Mouse (Mus musculus) monocyte, adult 5-6 weeks (primary cell): ENCODE data around the gene Amph. TPM values are rescaled to one million over a fixed set of nuclear protein-coding genes. Genes with fewer than 3 reads are reported as not detected.
"Not testable (repeated sequence)": the region's sequence is repeated elsewhere in the genome, so short reads cannot be mapped to it uniquely, and the experiment has no call there.

Source experiments
- ATAC-seq: fragments of 153-309, 156-312 bp; replicated peaks from 2 replicates; pipeline ENCODE4 v1.8.0; 2017; ENCODE audit warnings: mild to moderate bottlenecking; ENCODE audit not compliant: low TSS enrichment, insufficient number of reproducible peaks, severe bottlenecking, poor library complexity, low FRiP score
- total RNA-seq: library from RNA; stranded (forward); fragments of 200-1000, 200-491, 200-594 nt; gene quantifications from 3 replicates; pipeline ENCODE4 v1.2.3, GENCODE M21; 2017

The Amph gene
- not detected in 3 replicates for total RNA-seq

- no peak for ATAC-seq
These were observed at the start of gene Amph for GRCm38 (mm10) chr13:18948171-18949028. Amph (plus strand) TSS chr13:18948205.

DNA sequence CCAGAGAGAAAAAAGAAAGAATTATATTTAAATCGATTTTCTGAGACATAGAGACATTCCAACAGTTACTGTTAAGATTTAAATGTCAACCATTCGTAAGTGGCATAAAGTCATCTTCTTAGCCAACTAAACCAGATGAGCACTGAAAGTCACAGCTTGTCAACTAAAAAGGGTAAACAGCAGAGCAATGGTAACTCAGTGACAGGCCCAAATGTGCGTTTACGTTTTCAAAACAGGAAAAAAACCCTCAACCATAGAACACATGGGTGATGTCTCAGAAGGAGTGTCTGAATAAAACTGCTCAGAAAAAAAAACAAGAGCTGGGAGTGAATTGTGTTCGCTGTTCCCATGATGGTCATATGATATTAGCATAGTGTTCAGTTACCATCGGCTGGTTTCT lies 44.4 kb upstream of the Amph start:
- ATAC-seq: no peak

- ATAC-seq: no peak
These were observed 33.2 kb upstream of the Amph start for GRCm38 (mm10) chr13:18914774-18915173.

DNA sequence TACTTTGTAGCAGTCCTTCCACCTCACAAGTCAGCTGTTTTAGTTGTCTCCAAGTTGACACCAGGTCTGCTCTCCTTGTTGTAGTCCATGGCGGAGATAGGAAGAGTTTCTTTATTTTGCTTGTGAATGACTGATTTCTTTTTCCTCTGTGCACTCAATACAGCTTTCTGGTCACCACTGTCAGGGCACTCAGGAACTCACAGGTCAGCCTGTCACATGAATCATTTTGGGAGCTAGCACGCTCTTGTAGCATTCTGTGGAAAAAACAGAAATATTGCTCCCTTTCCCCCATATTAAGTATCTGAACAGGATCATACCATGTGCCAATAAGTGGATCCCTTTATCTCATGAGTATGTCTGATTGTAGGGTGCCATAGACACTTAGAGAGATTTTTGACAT lies 14.8 kb upstream of the Amph start:
- not testable (repeated sequence) for ATAC-seq

DNA sequence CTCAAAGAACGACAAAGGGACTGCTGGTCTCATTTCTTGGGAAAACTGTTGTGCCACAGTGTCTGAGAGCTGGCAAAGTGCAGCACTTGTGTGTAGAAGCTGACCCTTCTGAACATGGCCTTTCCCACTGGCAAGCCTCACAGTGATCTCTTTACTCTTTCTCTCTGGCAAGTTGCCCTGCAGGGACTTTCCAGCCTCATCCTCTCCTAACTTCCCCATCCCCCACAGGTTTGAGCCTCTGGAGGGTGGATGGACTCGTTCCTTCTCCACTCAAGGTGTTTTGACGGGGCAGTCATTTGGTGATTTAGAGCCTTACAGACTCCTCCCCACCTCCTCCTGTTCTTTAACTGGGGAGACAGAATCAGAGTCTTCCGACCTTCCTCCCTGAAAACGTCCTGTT lies 319 bp upstream of the Amph start:
- ATAC-seq: no peak

GRCm38 (mm10) chr13:18949029-18949350 lies 985 bp downstream of the Amph start:
- no peak for ATAC-seq

GRCm38 (mm10) chr13:18949626-18950200 lies 1.7 kb downstream of the Amph start:
- no peak for ATAC-seq

DNA sequence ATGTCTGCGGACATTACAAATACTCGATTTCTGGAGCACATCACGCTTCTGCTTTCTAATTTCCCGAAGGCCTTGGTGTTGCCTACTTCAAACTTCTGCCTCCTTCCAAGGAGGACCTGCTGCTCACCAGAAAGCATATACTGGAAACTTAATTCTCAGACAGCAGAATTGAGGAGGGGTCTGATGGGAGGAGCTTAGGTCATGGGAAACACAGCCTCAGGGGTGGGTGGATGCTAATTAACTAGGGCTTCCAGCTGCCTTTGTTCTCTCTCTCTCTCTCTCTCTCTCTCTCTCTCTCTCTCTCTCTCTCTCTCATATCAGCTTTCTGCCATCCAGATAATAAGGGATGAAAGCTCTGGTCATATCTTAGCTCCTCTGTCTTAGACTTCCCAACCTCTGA lies 5.6 kb downstream of the Amph start:
- ATAC-seq: no peak

GRCm38 (mm10) chr13:18956065-18956913 lies 8.3 kb downstream of the Amph start:
- ATAC-seq: no peak

DNA sequence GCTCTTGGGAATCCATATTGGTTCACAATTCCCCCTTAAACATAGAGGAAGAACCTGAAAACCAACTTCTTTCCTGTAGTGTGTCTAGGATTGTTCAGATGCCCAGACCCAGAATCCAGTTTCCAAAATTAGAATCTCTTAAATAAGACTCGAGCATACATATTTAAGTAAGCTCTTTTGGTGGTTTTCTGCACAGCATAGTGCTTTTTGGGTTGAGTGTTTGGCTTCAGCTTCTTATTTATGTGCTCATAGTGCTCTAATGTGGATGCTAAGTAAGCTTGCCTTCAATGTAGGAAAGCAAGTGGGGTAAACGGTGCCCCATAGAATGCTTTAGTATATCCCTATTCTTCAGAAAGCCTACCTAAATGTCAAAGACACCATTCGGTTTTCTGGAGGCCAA lies 9.0 kb downstream of the Amph start:
- ATAC-seq: no peak

GRCm38 (mm10) chr13:18972571-18972970 lies 24.6 kb downstream of the Amph start:
- ATAC-seq: no peak

GRCm38 (mm10) chr13:18974351-18974750 lies 26.3 kb downstream of the Amph start:
- ATAC-seq: no peak

GRCm38 (mm10) chr13:18987266-18987665 lies 39.3 kb downstream of the Amph start:
- ATAC-seq: no peak

DNA sequence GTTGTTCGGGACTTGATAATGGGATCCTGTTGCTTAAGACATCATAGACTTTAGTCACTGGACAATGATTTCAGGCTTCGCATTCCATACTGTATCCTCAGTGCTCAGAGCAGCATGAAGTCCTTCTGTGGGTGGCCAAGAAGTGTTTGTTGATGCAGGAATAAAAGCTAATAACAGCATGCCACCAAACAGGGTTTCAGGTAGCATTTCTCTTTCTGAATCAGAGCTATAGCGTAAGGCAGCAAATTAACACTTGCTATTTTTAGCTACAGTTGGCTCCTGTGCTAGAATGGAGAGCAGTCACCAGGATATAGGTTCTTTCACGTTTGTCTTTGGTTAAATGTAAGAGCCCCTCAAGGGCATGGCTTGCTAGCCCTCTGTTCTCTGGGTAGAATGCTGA lies 40.3 kb downstream of the Amph start:
- no peak for ATAC-seq

GRCm38 (mm10) chr13:18989185-18989714 lies 41.2 kb downstream of the Amph start:
- no peak for ATAC-seq

- ATAC-seq: no peak
These were observed 54.5 kb downstream of the Amph start for GRCm38 (mm10) chr13:19002502-19002901.

DNA sequence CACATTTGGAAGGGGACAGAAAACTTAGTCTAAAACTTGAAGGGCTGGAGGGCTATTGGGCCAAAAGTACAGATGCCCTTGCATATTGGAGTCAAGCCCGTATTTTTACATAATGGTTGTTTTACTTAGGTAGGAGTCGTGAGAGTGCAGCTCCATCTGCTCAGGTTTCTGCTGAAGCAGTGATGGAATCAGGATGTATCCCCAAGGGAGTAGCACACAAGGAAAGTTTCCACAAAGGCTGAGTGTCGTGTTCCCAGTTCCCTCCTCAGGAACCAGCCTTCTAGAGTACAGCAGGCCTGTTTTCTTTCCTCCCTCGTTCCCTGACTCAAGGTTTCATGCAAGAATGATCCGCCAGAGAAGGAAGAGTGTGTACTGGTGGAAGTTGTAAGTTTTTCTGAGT lies 56.4 kb downstream of the Amph start:
- no peak for ATAC-seq

GRCm38 (mm10) chr13:19008440-19008839 lies 60.4 kb downstream of the Amph start:
- ATAC-seq: no peak

DNA sequence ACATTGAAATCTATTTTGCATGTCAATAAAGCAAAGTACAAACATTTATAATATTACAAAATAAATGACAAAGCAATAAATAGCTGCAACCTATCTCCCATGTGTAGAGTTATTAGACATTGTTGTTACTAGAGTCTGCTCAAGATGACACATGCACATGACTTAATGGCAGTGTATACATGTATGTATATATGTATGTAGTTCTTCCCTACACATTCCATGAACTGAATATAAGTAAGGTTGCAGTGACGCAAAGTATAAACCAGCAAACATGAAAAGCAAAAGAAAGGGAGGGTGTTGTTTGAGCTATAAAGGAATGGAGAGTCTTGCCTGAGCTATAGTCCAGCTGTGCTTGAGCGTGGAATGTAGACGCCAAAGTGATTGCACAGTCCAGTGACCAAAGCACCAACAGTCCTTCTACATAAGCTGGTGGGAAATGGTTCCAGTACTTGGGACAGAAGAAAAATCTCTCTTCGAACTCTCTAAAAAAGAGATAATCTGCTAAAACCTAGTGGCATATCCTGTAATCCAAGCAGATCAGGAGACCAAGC lies 66.9 kb downstream of the Amph start:
- no peak for ATAC-seq
